Mouse (Mus musculus) embryonic stem cell, embryonic (primary cell): ENCODE measurements around the gene Pitpnm3.
"Not testable (repeated sequence)": the region's sequence is repeated elsewhere in the genome, so short reads cannot be mapped to it uniquely, and the experiment has no call there.

Experiments used
- CTCF ChIA-PET, 4 experiments: fragments of 300-600 bp in 2 of 4; fragments of 350-600 bp in 2 of 4; sonication (Branson Sonifier 250); formaldehyde crosslinking; loops; one replicate each; lab custom pipeline; 2022; ENCODE audit warnings: inconsistent platforms in 2 of 4; lab: Charles Lee
- POLR2A ChIA-PET, 4 experiments: fragments of 300-600 bp in 2 of 4; fragments of 350-600 bp in 2 of 4; sonication (Branson Sonifier 250); formaldehyde crosslinking; loops; one replicate each; lab custom pipeline; 2022; ENCODE audit warnings: antibody characterized with exemption in 4 of 4, inconsistent platforms in 1 of 4; lab: Charles Lee

Pitpnm3 gene

GRCm38 (mm10) chr11:72135383-72136158 is at the start of gene Pitpnm3:
Gene Pitpnm3, minus strand, starts transcription at chr11:72135778.
- ChIA-PET POLR2A (interaction anchor here in 2 of 4 experiments (0.8 to 2.3 kb wide), 3 partner anchors 10 to 13 kb away, joined by 3 to 7 read pairs (median 5); no protein-coding TSS in a partner anchor), CTCF (interaction anchor here (0.9 to 1.5 kb wide), 6 partner anchors 9 to 294 kb away, joined by 3 to 8 read pairs (median 4); no protein-coding TSS in a partner anchor)

- POLR2A ChIA-PET, result interaction anchor here in 1 of 4 experiments (0.6 to 0.7 kb wide), 2 partner anchors 182 to 247 kb away, joined by 3 read pairs; no protein-coding TSS in a partner anchor
- CTCF ChIA-PET, result interaction anchor here in 2 of 4 experiments (0.7 to 1.6 kb wide), 2 partner anchors 132 to 158 kb away, joined by 3 to 5 read pairs; no protein-coding TSS in a partner anchor
Observed at GRCm38 (mm10) chr11:72184252-72184651, 48.7 kb upstream of the Pitpnm3 start.

- CTCF ChIA-PET, result interaction anchor here in 1 of 4 experiments (0.6 kb wide), 2 partner anchors 43 to 414 kb away, joined by 3 read pairs; no protein-coding TSS in a partner anchor
Observed at GRCm38 (mm10) chr11:72181136-72181535, 45.6 kb upstream of the Pitpnm3 start.

GRCm38 (mm10) chr11:72180556-72180955 is 45.0 kb upstream of the Pitpnm3 start:
- POLR2A ChIA-PET, result no interaction called here
- CTCF ChIA-PET, result interaction anchor here in 2 of 4 experiments (0.6 to 1.1 kb wide), 3 partner anchors 43 to 415 kb away, joined by 3 read pairs; no protein-coding TSS in a partner anchor

More at GRCm38 (mm10) chr11:72181136-72181535, 45.6 kb upstream of the Pitpnm3 start:
- POLR2A ChIA-PET, result interaction anchor here in 1 of 4 experiments (0.6 kb wide), 1 partner anchor 25 kb away, joined by 3 read pairs; the partner anchor contains the start of gene Gm43951

- POLR2A ChIA-PET, result interaction anchor here in 2 of 4 experiments (0.5 to 0.9 kb wide), 2 partner anchors 10 to 13 kb away, joined by 4 to 5 read pairs; no protein-coding TSS in a partner anchor
- CTCF ChIA-PET, result interaction anchor here in 2 of 4 experiments (1.0 to 1.2 kb wide), 2 partner anchors 32 to 124 kb away, joined by 3 to 4 read pairs; no protein-coding TSS in a partner anchor
Observed at GRCm38 (mm10) chr11:72176553-72176952, 41.0 kb upstream of the Pitpnm3 start.

- POLR2A ChIA-PET, result interaction anchor here in 1 of 4 experiments (0.5 kb wide), 1 partner anchor 13 kb away, joined by 5 read pairs; no protein-coding TSS in a partner anchor
- CTCF ChIA-PET, result interaction anchor here in 3 of 4 experiments (0.6 to 1.0 kb wide), 3 partner anchors 32 to 110 kb away, joined by 3 read pairs; no protein-coding TSS in a partner anchor
Observed at GRCm38 (mm10) chr11:72175966-72176365, 40.4 kb upstream of the Pitpnm3 start.

GRCm38 (mm10) chr11:72174721-72175120 is 39.1 kb upstream of the Pitpnm3 start:
- ChIA-PET POLR2A (no interaction called here), CTCF (no interaction called here)

- POLR2A ChIA-PET, result interaction anchor here in 2 of 4 experiments (0.5 to 1.0 kb wide), 2 partner anchors 33 to 118 kb away, joined by 3 to 13 read pairs; partner anchors contain the start of genes 4933427D14Rik (in 1 of the 2), Gm43951 (in 1 of the 2) and Txndc17 (in 1 of the 2)
- CTCF ChIA-PET, result interaction anchor here in 1 of 4 experiments (0.7 kb wide), 1 partner anchor 48 kb away, joined by 3 read pairs; no protein-coding TSS in a partner anchor
Observed at GRCm38 (mm10) chr11:72173506-72173905, 37.9 kb upstream of the Pitpnm3 start.

- CTCF ChIA-PET, result not testable (repeated sequence)
- POLR2A ChIA-PET, result interaction anchor here in 1 of 4 experiments (0.6 kb wide), 1 partner anchor 62 kb away, joined by 3 read pairs; no protein-coding TSS in a partner anchor
Observed at GRCm38 (mm10) chr11:72171906-72172305, 36.3 kb upstream of the Pitpnm3 start.

- POLR2A ChIA-PET, result no interaction called here
- CTCF ChIA-PET, result no interaction called here
Observed at GRCm38 (mm10) chr11:72169871-72170270, 34.3 kb upstream of the Pitpnm3 start.

- ChIA-PET CTCF (interaction anchor here in 2 of 4 experiments (0.6 to 0.7 kb wide), 2 partner anchors 97 to 377 kb away, joined by 4 to 8 read pairs; no protein-coding TSS in a partner anchor), POLR2A (interaction anchor here in 3 of 4 experiments (0.6 kb wide), 3 partner anchors 13 to 112 kb away, joined by 4 to 6 read pairs (median 5); no protein-coding TSS in a partner anchor)
Observed at GRCm38 (mm10) chr11:72163198-72163597, 27.6 kb upstream of the Pitpnm3 start.

GRCm38 (mm10) chr11:72156624-72157023 is 21.0 kb upstream of the Pitpnm3 start:
- ChIA-PET POLR2A (interaction anchor here in 1 of 4 experiments (2.1 kb wide), 1 partner anchor 12 kb away, joined by 5 read pairs; no protein-coding TSS in a partner anchor), CTCF (interaction anchor here in 3 of 4 experiments (1.2 to 2.7 kb wide), 4 partner anchors 11 to 104 kb away, joined by 3 to 8 read pairs (median 6); no protein-coding TSS in a partner anchor)

GRCm38 (mm10) chr11:72155981-72156428 is 20.4 kb upstream of the Pitpnm3 start:
- CTCF ChIA-PET, result interaction anchor here (1.0 to 2.7 kb wide), 7 partner anchors 11 to 103 kb away, joined by 3 to 8 read pairs (median 4); no protein-coding TSS in a partner anchor
- POLR2A ChIA-PET, result no interaction called here

GRCm38 (mm10) chr11:72155186-72155980 is 19.8 kb upstream of the Pitpnm3 start:
- ChIA-PET CTCF (interaction anchor here (0.6 to 2.7 kb wide), 8 partner anchors 10 to 477 kb away, joined by 3 to 8 read pairs (median 4); no protein-coding TSS in a partner anchor), POLR2A (no interaction called here)

GRCm38 (mm10) chr11:72153122-72153862 is 17.7 kb upstream of the Pitpnm3 start:
- ChIA-PET CTCF (interaction anchor here in 1 of 4 experiments (2.2 kb wide), 1 partner anchor 68 kb away, joined by 4 read pairs; no protein-coding TSS in a partner anchor), POLR2A (no interaction called here)

- CTCF ChIA-PET, result interaction anchor here in 1 of 4 experiments (2.2 kb wide), 1 partner anchor 70 kb away, joined by 4 read pairs; no protein-coding TSS in a partner anchor
- POLR2A ChIA-PET, result no interaction called here
Observed at GRCm38 (mm10) chr11:72151120-72151519, 15.5 kb upstream of the Pitpnm3 start.
